Mouse (Mus musculus): ENCODE data around the gene 4930449I24Rik. TPM values are rescaled to one million over a fixed set of nuclear protein-coding genes. Genes with fewer than 3 reads are reported as not detected.
"Not testable (repeated sequence)": the region's sequence is repeated elsewhere in the genome, so short reads cannot be mapped to it uniquely, and the experiment has no call there.

4930449I24Rik gene
- total RNA-seq (2017) = not detected in 2 replicates

DNA sequence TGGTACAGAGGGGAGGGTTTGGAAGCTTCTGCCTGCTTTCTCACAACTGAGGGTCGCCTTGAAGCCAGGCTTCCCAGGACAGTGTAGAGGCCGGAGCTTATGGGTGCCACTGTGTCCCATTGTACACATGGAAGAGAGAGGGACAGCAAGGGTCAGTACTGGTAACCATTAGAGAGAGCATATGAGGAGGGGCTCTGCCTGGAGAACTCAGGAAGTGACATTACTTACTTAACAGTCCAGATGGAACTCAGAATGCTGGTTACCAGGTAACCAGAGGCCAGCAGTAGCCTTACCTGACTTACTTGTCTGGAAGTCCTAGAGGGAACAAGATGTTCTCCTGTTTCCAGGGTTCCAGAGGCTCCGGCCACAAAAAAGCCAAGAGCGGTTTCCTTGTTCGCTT, at the start of gene 4930449I24Rik:
Gene 4930449I24Rik (plus strand): TSS at position 301 of the 400 bp plus-strand sequence.
- ATAC-seq (replicated peaks; ENCODE audit: low read depth, poor library complexity, severe bottlenecking) = not testable (repeated sequence)

DNA sequence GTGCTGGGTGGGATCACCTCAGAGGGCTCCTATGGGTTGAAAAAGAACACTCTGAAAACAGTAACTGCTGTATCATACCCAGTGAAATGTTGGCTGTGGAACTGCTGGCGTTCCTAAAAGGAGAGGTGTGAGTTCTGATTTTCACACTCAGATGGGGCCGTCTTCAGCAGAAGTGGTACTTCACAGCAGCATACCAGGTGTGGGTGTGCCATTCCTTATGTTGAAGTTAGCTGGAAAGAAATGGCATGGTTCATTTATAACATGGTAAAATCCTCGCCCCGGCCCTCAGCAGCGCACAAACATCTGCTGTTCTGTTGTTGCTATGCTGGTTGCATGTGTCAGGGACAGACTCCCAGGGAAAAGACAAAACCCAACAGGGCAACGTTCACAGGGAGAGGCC, 48.6 kb upstream of the 4930449I24Rik start:
- no peak for ATAC-seq (replicated peaks; ENCODE audit: low read depth, poor library complexity, severe bottlenecking)

DNA sequence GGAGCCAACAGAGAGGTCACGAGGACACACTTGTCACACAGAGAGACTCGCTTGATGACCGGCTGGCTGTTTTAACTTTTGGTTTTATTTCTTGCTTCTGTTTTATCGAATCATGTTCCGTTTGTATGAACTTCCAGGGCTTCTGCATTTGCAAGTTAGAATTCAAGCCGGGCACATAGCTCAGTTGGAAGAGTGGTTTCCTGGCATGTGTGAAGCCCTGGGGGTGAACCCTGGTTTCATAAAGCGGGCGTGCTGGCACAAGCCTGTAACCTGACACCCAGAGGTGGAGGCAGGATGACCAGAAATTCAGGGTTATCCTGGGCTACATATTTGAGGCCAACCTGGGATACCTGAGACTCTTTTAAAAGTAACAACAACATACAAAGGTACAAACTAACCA, 40.6 kb upstream of the 4930449I24Rik start:
- ATAC-seq (replicated peaks; ENCODE audit: low read depth, poor library complexity, severe bottlenecking) = 0 out of 2 replicates have a peak, but pooled peaks have one; percentile 32

DNA sequence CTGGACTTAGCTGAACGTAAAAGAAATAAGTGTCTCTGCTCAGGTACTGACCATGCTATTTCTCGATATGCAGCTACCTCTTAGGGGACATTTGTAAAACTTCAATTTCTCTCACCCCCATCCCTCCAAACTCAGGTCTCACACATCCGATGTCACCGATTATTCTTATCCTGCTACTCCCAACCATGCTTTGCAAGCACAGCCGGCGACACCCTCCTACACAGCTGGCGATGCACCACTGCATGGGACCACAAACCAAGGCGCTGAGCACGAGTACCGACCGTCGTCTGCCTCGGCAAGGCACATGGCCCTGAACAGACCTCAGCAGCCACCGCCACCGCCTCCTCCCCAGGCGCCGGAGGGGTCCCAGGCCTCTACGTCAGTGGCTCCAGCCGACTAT, 35.5 kb upstream of the 4930449I24Rik start:
- ATAC-seq (replicated peaks; ENCODE audit: low read depth, poor library complexity, severe bottlenecking) = no peak

DNA sequence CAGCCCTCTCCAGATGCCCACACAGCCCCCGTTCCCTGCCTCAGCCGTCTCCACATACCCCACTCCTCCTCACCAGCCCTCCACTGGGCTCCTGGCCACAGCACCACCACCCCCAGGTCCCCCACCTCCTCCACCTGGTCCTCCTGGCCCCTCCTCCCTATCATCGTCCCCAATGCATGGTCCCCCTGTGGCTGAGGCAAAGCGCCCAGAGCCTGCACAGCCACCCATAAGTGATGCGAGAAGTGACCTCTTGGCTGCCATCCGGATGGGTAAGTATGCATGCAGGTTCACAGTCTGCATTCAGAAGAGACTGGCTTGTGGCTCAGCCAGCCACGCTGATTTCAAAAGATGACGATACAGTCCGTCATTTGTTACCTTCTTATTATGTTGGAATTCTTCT, 33.9 kb upstream of the 4930449I24Rik start:
- ATAC-seq (replicated peaks; ENCODE audit: low read depth, poor library complexity, severe bottlenecking) = no peak

DNA sequence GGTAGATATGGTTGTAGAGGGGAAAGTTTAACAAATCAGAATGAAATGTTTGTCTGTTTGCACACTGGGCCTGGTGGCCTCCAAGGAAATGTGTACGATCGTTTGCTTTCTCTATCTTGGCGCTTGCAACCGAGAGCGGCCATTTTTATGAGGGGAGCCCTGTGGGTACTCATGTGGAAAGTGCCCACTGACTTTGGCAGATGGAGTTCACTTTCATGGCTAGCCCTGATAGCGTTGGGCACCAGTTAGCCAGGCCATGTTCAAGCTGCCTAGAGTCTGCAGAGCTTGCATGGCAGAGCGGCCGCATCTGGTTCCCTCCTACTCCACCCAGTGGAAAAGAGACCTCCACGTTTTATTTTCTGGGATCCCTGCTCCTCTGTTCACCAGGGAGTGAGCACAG, 31.4 kb upstream of the 4930449I24Rik start:
- no peak for ATAC-seq (replicated peaks; ENCODE audit: low read depth, poor library complexity, severe bottlenecking)

DNA sequence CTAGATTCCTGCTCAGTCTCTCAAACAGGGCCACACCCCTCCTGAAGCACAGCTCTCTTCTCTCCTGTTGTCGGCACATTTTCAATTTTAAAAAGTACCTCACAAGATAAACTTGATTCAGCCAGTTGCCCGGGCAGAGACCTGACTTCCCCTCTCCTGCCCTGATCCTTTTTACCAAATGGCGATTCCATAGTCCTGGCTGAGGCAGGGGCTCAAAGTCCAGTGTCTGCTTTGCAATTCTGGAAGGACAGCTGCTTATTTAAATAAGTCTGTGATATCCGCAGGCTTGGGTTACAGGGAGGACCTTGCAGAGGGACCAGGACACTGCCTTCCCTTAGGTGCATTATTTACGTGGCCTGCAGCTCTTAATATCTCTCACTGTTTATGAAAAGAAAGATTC, 30.9 kb upstream of the 4930449I24Rik start:
- no peak for ATAC-seq (replicated peaks; ENCODE audit: low read depth, poor library complexity, severe bottlenecking)

DNA sequence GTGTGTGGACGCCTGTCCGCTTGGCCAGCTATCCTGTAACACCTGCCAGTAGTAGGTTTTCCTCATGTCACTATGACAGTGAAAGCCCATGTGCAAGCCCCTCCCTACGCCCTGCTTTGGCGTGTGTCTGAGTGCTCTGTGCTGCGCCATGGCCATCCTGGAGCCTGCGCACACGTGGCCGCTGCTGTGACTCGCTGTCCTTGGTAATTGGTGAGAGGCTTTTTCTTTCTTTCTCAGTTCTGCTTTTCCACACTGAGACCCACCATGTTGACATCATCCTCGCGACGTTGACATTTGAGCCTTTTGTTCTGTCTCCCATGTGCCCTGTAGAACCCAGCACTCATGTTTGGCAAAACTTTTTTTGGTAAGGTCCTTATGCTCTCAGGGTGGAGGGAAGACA, 30.4 kb upstream of the 4930449I24Rik start:
- no peak for ATAC-seq (replicated peaks; ENCODE audit: low read depth, poor library complexity, severe bottlenecking)

DNA sequence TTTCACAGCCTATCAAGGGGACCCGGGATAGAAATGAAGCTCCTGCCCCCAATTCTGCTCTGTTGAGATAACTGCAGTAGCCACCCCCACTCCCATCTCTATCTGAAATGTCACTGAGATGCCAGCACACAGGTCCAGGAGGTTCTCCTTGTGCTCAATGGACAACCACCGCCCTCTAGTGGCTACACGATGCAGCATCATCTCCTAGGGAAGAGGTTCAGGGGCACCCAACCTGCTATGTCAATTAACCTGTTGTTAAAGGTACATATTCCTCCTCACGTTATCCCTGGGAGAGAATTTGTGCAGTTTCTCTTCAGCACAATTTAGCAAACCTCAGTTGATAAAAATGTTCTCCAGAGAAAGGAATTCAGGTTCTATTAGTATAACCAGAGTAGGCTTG, 22.6 kb upstream of the 4930449I24Rik start:
- ATAC-seq (replicated peaks; ENCODE audit: low read depth, poor library complexity, severe bottlenecking) = not testable (repeated sequence)

DNA sequence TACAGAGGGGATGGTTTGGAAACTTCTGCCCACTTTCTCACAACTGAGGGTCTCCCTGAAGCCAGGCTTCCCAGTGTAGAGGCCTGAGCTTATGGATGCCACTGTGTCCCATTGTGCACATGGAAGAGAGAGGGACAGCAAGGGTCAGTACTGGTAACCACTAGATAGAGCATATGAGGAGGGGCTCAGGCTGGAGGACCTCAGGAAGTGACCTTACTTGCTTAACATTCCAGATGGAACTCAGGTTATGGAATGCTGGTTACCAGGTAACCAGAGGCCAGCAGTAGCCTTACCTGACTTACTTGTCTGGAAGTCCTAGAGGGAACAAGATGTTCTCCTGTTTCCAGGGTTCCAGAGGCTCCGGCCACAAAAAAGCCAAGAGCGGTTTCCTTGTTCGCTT, 20.5 kb upstream of the 4930449I24Rik start, which contains the start of gene Gm6408:
Gene Gm6408 (plus strand): TSS at position 301 of the 400 bp plus-strand sequence.
- ATAC-seq (replicated peaks; ENCODE audit: low read depth, poor library complexity, severe bottlenecking) = not testable (repeated sequence)

DNA sequence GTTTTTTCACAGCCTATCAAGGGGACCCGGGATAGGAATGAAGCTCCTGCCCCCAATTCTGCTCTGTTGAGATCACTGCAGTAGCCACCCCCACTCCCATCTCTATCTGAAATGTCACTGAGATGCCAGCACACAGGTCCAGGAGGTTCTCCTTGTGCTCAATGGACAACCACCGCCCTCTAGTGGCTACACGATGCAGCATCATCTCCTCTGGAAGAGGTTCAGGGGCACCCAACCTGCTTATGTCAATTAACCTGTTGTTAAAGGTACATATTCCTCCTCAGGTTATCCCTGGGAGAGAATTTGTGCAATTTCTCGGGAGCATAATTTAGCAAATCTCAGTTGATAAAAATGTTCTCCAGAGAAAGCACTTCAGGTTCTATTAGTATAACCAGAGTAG, 13.2 kb upstream of the 4930449I24Rik start:
- ATAC-seq (replicated peaks; ENCODE audit: low read depth, poor library complexity, severe bottlenecking) = not testable (repeated sequence)

DNA sequence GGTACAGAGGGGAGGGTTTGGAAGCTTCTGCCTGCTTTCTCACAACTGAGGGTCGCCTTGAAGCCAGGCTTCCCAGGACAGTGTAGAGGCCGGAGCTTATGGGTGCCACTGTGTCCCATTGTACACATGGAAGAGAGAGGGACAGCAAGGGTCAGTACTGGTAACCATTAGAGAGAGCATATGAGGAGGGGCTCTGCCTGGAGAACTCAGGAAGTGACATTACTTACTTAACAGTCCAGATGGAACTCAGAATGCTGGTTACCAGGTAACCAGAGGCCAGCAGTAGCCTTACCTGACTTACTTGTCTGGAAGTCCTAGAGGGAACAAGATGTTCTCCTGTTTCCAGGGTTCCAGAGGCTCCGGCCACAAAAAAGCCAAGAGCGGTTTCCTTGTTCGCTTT, 11.1 kb upstream of the 4930449I24Rik start, which contains the start of gene Gm6370:
Gene Gm6370 (plus strand): TSS at position 301 of the 400 bp plus-strand sequence.
- ATAC-seq (replicated peaks; ENCODE audit: low read depth, poor library complexity, severe bottlenecking) = not testable (repeated sequence)

DNA sequence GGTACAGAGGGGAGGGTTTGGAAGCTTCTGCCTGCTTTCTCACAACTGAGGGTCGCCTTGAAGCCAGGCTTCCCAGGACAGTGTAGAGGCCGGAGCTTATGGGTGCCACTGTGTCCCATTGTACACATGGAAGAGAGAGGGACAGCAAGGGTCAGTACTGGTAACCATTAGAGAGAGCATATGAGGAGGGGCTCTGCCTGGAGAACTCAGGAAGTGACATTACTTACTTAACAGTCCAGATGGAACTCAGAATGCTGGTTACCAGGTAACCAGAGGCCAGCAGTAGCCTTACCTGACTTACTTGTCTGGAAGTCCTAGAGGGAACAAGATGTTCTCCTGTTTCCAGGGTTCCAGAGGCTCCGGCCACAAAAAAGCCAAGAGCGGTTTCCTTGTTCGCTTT, 11.6 kb downstream of the 4930449I24Rik start, which contains the start of gene Gm3402:
Gene Gm3402 (plus strand): TSS at position 301 of the 400 bp plus-strand sequence.
- ATAC-seq (replicated peaks; ENCODE audit: low read depth, poor library complexity, severe bottlenecking) = not testable (repeated sequence)

DNA sequence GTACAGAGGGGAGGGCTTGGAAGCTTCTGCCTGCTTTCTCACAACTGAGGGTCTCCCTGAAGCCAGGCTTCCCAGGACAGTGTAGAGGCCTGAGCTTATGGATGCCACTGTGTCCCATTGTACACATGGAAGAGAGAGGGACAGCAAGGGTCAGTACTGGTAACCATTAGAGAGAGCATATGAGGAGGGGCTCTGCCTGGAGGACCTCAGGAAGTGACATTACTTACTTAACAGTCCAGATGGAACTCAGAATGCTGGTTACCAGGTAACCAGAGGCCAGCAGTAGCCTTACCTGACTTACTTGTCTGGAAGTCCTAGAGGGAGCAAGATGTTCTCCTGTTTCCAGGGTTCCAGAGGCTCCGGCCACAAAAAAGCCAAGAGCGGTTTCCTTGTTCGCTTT, 23.3 kb downstream of the 4930449I24Rik start, which contains the start of gene Gm3404:
Gene Gm3404 (plus strand): TSS at position 301 of the 400 bp plus-strand sequence.
- not testable (repeated sequence) for ATAC-seq (replicated peaks; ENCODE audit: low read depth, poor library complexity, severe bottlenecking)

DNA sequence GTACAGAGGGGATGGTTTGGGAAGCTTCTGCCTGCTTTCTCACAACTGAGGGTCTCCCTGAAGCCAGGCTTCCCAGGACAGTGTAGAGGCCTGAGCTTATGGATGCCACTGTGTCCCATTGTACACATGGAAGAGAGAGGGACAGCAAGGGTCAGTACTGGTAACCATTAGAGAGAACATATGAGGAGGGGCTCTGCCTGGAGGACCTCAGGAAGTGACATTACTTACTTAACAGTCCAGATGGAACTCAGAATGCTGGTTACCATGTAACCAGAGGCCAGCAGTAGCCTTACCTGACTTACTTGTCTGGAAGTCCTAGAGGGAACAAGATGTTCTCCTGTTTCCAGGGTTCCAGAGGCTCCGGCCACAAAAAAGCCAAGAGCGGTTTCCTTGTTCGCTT, 35.1 kb downstream of the 4930449I24Rik start, which contains the start of gene Gm3409:
Gene Gm3409 (plus strand): TSS at position 301 of the 400 bp plus-strand sequence.
- not testable (repeated sequence) for ATAC-seq (replicated peaks; ENCODE audit: low read depth, poor library complexity, severe bottlenecking)

Other genes starting within 250 kb of the 4930449I24Rik start
- not detected in 2 replicates for gene Wasf3, start 117.4 kb upstream of the 4930449I24Rik start, total RNA-seq (2017)
- gene Gm6408, start 20.4 kb upstream of the 4930449I24Rik start, total RNA-seq (2017) = not detected in 2 replicates
- gene Gm6370, start 11.0 kb upstream of the 4930449I24Rik start, total RNA-seq (2017) = not detected in 2 replicates
- gene Gm3402, start 11.7 kb downstream of the 4930449I24Rik start, total RNA-seq (2017) = not detected in 2 replicates
- gene Gm3404, start 23.4 kb downstream of the 4930449I24Rik start, total RNA-seq (2017) = not detected in 2 replicates
- not detected in 2 replicates for gene Gm3409, start 35.2 kb downstream of the 4930449I24Rik start, total RNA-seq (2017)
- not detected in 2 replicates for gene Gm3415, start 53.7 kb downstream of the 4930449I24Rik start, total RNA-seq (2017)
- not detected in 2 replicates for gene Gpr12, start 82.8 kb downstream of the 4930449I24Rik start, total RNA-seq (2017)

Data from common myeloid progenitor, adult 5-6 weeks (primary cell).